Mouse (Mus musculus): ENCODE data around the gene Hdac5. TPM values are rescaled to one million over a fixed set of nuclear protein-coding genes. Genes with fewer than 3 reads are reported as not detected.

Hdac5 gene
- polyA plus RNA-seq, 1 experiment = 194 TPM

- Histone ChIP-seq H3K4me1 (ENCODE audit: control insufficient read depth, insufficient read depth, low read length) (peaks cover 85% of the 10 kb centered on the region), H3K27me3 (ENCODE audit: control insufficient read depth, insufficient read depth, low read length) (no peaks in the 10 kb centered on the region), H3K4me3 (replicated peaks; ENCODE audit: insufficient read depth, low read depth, low read length) (peak overlapping the region; percentile 52), H3K27ac (ENCODE audit: insufficient read depth, low read length) (peak overlapping the region; percentile 93)
- no peak for DNase-seq
- WGBS = 9% methylated on average over 7 of the region's 7 CpGs
- TF ChIP-seq CTCF (IDR thresholded peaks at IDR 0.05; ENCODE audit: borderline replicate concordance, insufficient read depth, low read depth, low read length) (no peak), POLR2A (IDR thresholded peaks at IDR 0.05; ENCODE audit: borderline replicate concordance, insufficient read depth, low read length) (no peak)
These were observed 12.0 kb downstream of the Hdac5 start for GRCm38 (mm10) chr11:102217876-102218430.

GRCm38 (mm10) chr11:102217396-102217795, 12.6 kb downstream of the Hdac5 start:
- Histone ChIP-seq H3K4me3 (replicated peaks; ENCODE audit: insufficient read depth, low read depth, low read length) (peak overlapping the region; percentile 9), H3K27me3 (ENCODE audit: control insufficient read depth, insufficient read depth, low read length) (no peaks in the 10 kb centered on the region), H3K4me1 (ENCODE audit: control insufficient read depth, insufficient read depth, low read length) (peaks cover 82% of the 10 kb centered on the region), H3K27ac (ENCODE audit: insufficient read depth, low read length) (peak overlapping the region; percentile 93; the same call in 1 of the 2 replicates)
- TF ChIP-seq CTCF (IDR thresholded peaks at IDR 0.05; ENCODE audit: borderline replicate concordance, insufficient read depth, low read depth, low read length) = no peak
- TF ChIP-seq POLR2A (IDR thresholded peaks at IDR 0.05; ENCODE audit: borderline replicate concordance, insufficient read depth, low read length) = no peak
- peak; percentile 58 to 63 for DNase-seq
- 29% methylated on average over 6 of the region's 6 CpGs for WGBS

GRCm38 (mm10) chr11:102216886-102217240, 13.1 kb downstream of the Hdac5 start:
- 14% methylated on average over 5 of the region's 5 CpGs for WGBS
- H3K27ac ChIP-seq (ENCODE audit: insufficient read depth, low read length) = peak overlapping the region; percentile 93; the same call in 1 of the 2 replicates
- peak overlapping the region; percentile 9 for H3K4me3 ChIP-seq (replicated peaks; ENCODE audit: insufficient read depth, low read depth, low read length)

GRCm38 (mm10) chr11:102216056-102216885, 13.7 kb downstream of the Hdac5 start:
- 14% methylated on average over 12 of the region's 12 CpGs for WGBS
- TF ChIP-seq POLR2A (IDR thresholded peaks at IDR 0.05; ENCODE audit: borderline replicate concordance, insufficient read depth, low read length) = no peak
- TF ChIP-seq CTCF (IDR thresholded peaks at IDR 0.05; ENCODE audit: borderline replicate concordance, insufficient read depth, low read depth, low read length) = no peak
- DNase-seq = peak; percentile 68 to 88
- Histone ChIP-seq H3K27ac (ENCODE audit: insufficient read depth, low read length) (peak overlapping the region; percentile 66), H3K4me3 (replicated peaks; ENCODE audit: insufficient read depth, low read depth, low read length) (peak overlapping the region; percentile 28), H3K27me3 (ENCODE audit: control insufficient read depth, insufficient read depth, low read length) (no peaks in the 10 kb centered on the region), H3K4me1 (ENCODE audit: control insufficient read depth, insufficient read depth, low read length) (peaks cover 81% of the 10 kb centered on the region)

More at GRCm38 (mm10) chr11:102216886-102217240, 13.1 kb downstream of the Hdac5 start:
- H3K4me1 ChIP-seq (ENCODE audit: control insufficient read depth, insufficient read depth, low read length) = peaks cover 81% of the 10 kb centered on the region
- DNase-seq = peak in 1 of 2 experiments; percentile 52
- TF ChIP-seq POLR2A (IDR thresholded peaks at IDR 0.05; ENCODE audit: borderline replicate concordance, insufficient read depth, low read length) (no peak), CTCF (IDR thresholded peaks at IDR 0.05; ENCODE audit: borderline replicate concordance, insufficient read depth, low read depth, low read length) (no peak)
- no peaks in the 10 kb centered on the region for H3K27me3 ChIP-seq (ENCODE audit: control insufficient read depth, insufficient read depth, low read length)

- TF ChIP-seq POLR2A (IDR thresholded peaks at IDR 0.05; ENCODE audit: borderline replicate concordance, insufficient read depth, low read length) = no peak
- no peak for TF ChIP-seq CTCF (IDR thresholded peaks at IDR 0.05; ENCODE audit: borderline replicate concordance, insufficient read depth, low read depth, low read length)
- Histone ChIP-seq H3K27ac (ENCODE audit: insufficient read depth, low read length) (peak overlapping the region; percentile 66; the same call in 1 of the 2 replicates), H3K27me3 (ENCODE audit: control insufficient read depth, insufficient read depth, low read length) (no peaks in the 10 kb centered on the region), H3K4me3 (replicated peaks; ENCODE audit: insufficient read depth, low read depth, low read length) (peak overlapping the region; percentile 1), H3K4me1 (ENCODE audit: control insufficient read depth, insufficient read depth, low read length) (peaks cover 77% of the 10 kb centered on the region)
- DNase-seq = peak in 1 of 2 experiments; percentile 26
- WGBS = 37% methylated on average over 11 of the region's 11 CpGs
These were observed 14.5 kb downstream of the Hdac5 start for GRCm38 (mm10) chr11:102215511-102215910.

GRCm38 (mm10) chr11:102214430-102215156, 15.4 kb downstream of the Hdac5 start:
- TF ChIP-seq POLR2A (IDR thresholded peaks at IDR 0.05; ENCODE audit: borderline replicate concordance, insufficient read depth, low read length) (no peak), CTCF (IDR thresholded peaks at IDR 0.05; ENCODE audit: borderline replicate concordance, insufficient read depth, low read depth, low read length) (no peak)
- Histone ChIP-seq H3K27ac (ENCODE audit: insufficient read depth, low read length) (no peak overlapping the region), H3K4me3 (replicated peaks; ENCODE audit: insufficient read depth, low read depth, low read length) (no peak overlapping the region), H3K4me1 (ENCODE audit: control insufficient read depth, insufficient read depth, low read length) (peaks cover 76% of the 10 kb centered on the region), H3K27me3 (ENCODE audit: control insufficient read depth, insufficient read depth, low read length) (no peaks in the 10 kb centered on the region)
- DNase-seq = peak; percentile 58 to 61
- 25% methylated on average over 10 of the region's 10 CpGs for WGBS

- H3K4me1 ChIP-seq (ENCODE audit: control insufficient read depth, insufficient read depth, low read length) = peaks cover 77% of the 10 kb centered on the region
- TF ChIP-seq POLR2A (IDR thresholded peaks at IDR 0.05; ENCODE audit: borderline replicate concordance, insufficient read depth, low read length) (no peak), CTCF (IDR thresholded peaks at IDR 0.05; ENCODE audit: borderline replicate concordance, insufficient read depth, low read depth, low read length) (no peak)
- H3K27me3 ChIP-seq (ENCODE audit: control insufficient read depth, insufficient read depth, low read length) = no peaks in the 10 kb centered on the region
- H3K4me3 ChIP-seq (replicated peaks; ENCODE audit: insufficient read depth, low read depth, low read length) = no peak overlapping the region
- H3K27ac ChIP-seq (ENCODE audit: insufficient read depth, low read length) = no peak overlapping the region
- peak; percentile 59 to 61 for DNase-seq
- 16% methylated on average over 18 of the region's 18 CpGs for WGBS
These were observed 18.0 kb downstream of the Hdac5 start for GRCm38 (mm10) chr11:102211936-102212341.

Data from cerebellum, adult 2 months (tissue).